Mouse (Mus musculus): ENCODE measurements at regions not wholly inside any gene's neighbourhood (a gene's known extent, or its start where the extent isn't known, plus 50 kb on each side); places are given as distances from the start of the nearest gene placed in this dataset.

- no peak for DNase-seq (ENCODE audit: extremely low read depth)
- no peak for TF ChIP-seq MAX (IDR thresholded peaks at IDR 0.05; ENCODE audit: low read length)
- TF ChIP-seq CHD1 (IDR thresholded peaks at IDR 0.05; ENCODE audit: low read depth, low read length): no peak
- no peak for TF ChIP-seq TCF12 (IDR thresholded peaks at IDR 0.05; ENCODE audit: low read depth, low read length)
- TF ChIP-seq ZNF384 (IDR thresholded peaks at IDR 0.05; ENCODE audit: low read depth, low read length): no peak
- no peak for TF ChIP-seq TBP (conservative IDR thresholded peaks at IDR 0.05; ENCODE audit: low read depth, low read length)
- TF ChIP-seq UBTF (IDR thresholded peaks at IDR 0.05; ENCODE audit: low read depth, low read length): no peak
- no peak for TF ChIP-seq NRF1 (IDR thresholded peaks at IDR 0.05; ENCODE audit: low read depth, low read length)
- no peak for TF ChIP-seq E2F4 (IDR thresholded peaks at IDR 0.05; ENCODE audit: insufficient replicate concordance, low read depth, low read length)
- TF ChIP-seq ZC3H11A (IDR thresholded peaks at IDR 0.05; ENCODE audit: low read depth, low read length): no peak
- no peak for TF ChIP-seq CTCF (conservative IDR thresholded peaks at IDR 0.05 in 1 of 2, IDR thresholded peaks at IDR 0.05 in 1 of 2; ENCODE audit: low read depth in 2 of 2, low read length in 2 of 2)
- no peak overlapping the region for H3K27ac ChIP-seq (ENCODE audit: insufficient read depth, low read depth)
- peaks cover 0 to 6% of the 10 kb centered on the region in 2 experiments; a peak in 1 of 4 replicates for H3K4me1 ChIP-seq (ENCODE audit: control insufficient read depth in 1 of 2, insufficient read depth in 2 of 2)
- no peak overlapping the region for H3K4me2 ChIP-seq (ENCODE audit: insufficient read depth, low read depth, poor library complexity, severe bottlenecking)
- no peaks in the 10 kb centered on the region for H3K9me3 ChIP-seq (replicated peaks; ENCODE audit: low read length)
- dilution Hi-C loops (cut with MboI; ENCODE audit: extremely low pct_ligation_motif_present, extremely low pct_unique_long_range_greater_than_20kb, low sequenced_read_pairs): no loop called here
- H3K79me2 ChIP-seq (replicated peaks; ENCODE audit: control insufficient read depth, extremely low read depth, insufficient read depth, poor library complexity, severe bottlenecking): no peaks in the 10 kb centered on the region
- no peak overlapping the region for H3K9ac ChIP-seq (ENCODE audit: insufficient read depth, low read depth)
- in situ Hi-C loops (cut with MboI; ENCODE audit: low pct_ligation_motif_present, low pct_unique_long_range_greater_than_20kb, low sequenced_read_pairs): no loop called here
- H3K4me3 ChIP-seq (replicated peaks in 1 of 3; ENCODE audit: low read depth in 2 of 3, low read length in 2 of 3, poor library complexity in 1 of 3): no peak overlapping the region
- H3K27me3 ChIP-seq (replicated peaks): no peaks in the 10 kb centered on the region
- H3K36me3 ChIP-seq (replicated peaks in 1 of 2; ENCODE audit: control insufficient read depth in 1 of 2, insufficient read depth in 1 of 2, low read length in 1 of 2): no peaks in the 10 kb centered on the region
These were observed 322.4 kb upstream of the Tmem229a start for GRCm38 (mm10) chr6:25278509-25278908.

DNA sequence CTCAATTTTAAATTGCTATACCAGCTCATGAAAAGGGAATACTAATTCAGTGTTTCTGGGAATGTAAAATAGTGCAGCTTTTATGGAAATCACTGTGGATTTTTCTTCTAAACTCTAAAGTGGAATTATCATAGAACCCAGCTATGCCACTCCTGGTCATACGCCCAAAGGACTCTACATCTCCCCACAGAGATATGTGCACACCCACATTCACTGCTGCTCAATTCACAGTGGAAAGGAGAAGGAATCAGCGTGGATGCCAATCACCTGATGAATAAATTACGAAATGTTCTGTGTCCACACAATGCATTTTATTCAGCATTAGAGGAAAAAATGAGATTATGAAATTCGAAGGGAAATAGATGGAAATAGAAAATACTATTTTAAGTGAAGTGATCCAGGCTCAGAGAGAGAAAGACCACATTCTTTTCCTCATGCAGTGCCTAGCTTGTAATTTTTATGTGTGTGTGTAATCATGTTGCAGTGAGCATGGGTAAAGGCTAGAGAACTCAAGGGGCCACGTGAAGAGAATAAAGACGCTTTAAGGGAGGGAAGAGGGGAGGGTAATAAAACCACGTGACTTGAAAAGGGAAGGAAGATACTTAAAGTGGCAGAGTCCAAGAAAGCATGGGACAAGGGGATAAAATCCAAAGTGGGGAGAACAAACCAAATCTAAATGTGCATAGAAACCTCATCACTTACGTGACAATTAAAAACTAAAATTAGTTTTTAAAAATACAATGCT lies 321.8 kb upstream of the Tmem229a start:
- dilution Hi-C loops (cut with MboI; ENCODE audit: extremely low pct_ligation_motif_present, extremely low pct_unique_long_range_greater_than_20kb, low sequenced_read_pairs) (no loop called here), in situ Hi-C loops (cut with MboI; ENCODE audit: low pct_ligation_motif_present, low pct_unique_long_range_greater_than_20kb, low sequenced_read_pairs) (no loop called here)
- H3K4me2 ChIP-seq (ENCODE audit: insufficient read depth, low read depth, poor library complexity, severe bottlenecking): no peak overlapping the region
- H3K4me1 ChIP-seq (ENCODE audit: control insufficient read depth in 1 of 2, insufficient read depth in 2 of 2): peaks cover 0 to 4% of the 10 kb centered on the region in 2 experiments; a peak in 1 of 4 replicates
- DNase-seq (ENCODE audit: extremely low read depth): no peak
- H3K79me2 ChIP-seq (replicated peaks; ENCODE audit: control insufficient read depth, extremely low read depth, insufficient read depth, poor library complexity, severe bottlenecking): no peaks in the 10 kb centered on the region
- no peak overlapping the region for H3K27ac ChIP-seq (ENCODE audit: insufficient read depth, low read depth)
- no peaks in the 10 kb centered on the region for H3K36me3 ChIP-seq (replicated peaks in 1 of 2; ENCODE audit: control insufficient read depth in 1 of 2, insufficient read depth in 1 of 2, low read length in 1 of 2)
- H3K9ac ChIP-seq (ENCODE audit: insufficient read depth, low read depth): no peak overlapping the region
- no peaks in the 10 kb centered on the region for H3K9me3 ChIP-seq (replicated peaks; ENCODE audit: low read length)
- no peak for TF ChIP-seq POLR2A (IDR thresholded peaks at IDR 0.05; ENCODE audit: low read depth, low read length)
- no peak for TF ChIP-seq ZKSCAN1 (IDR thresholded peaks at IDR 0.05; ENCODE audit: borderline replicate concordance, low read depth, low read length)
- TF ChIP-seq EP300 (IDR thresholded peaks at IDR 0.05; ENCODE audit: low read length): no peak
- TF ChIP-seq RAD21 (IDR thresholded peaks at IDR 0.05; ENCODE audit: low read depth, low read length): no peak
- no peak for TF ChIP-seq PAX5 (IDR thresholded peaks at IDR 0.05; ENCODE audit: low read length)
- TF ChIP-seq HCFC1 (IDR thresholded peaks at IDR 0.05; ENCODE audit: low read depth, low read length): no peak
- TF ChIP-seq TBP (conservative IDR thresholded peaks at IDR 0.05; ENCODE audit: low read depth, low read length): no peak
- no peak for TF ChIP-seq USF2 (conservative IDR thresholded peaks at IDR 0.05; ENCODE audit: low read depth, low read length)
- TF ChIP-seq ZMIZ1 (IDR thresholded peaks at IDR 0.05; ENCODE audit: low read depth, low read length): no peak
- no peak for TF ChIP-seq TCF12 (IDR thresholded peaks at IDR 0.05; ENCODE audit: low read depth, low read length)
- TF ChIP-seq UBTF (IDR thresholded peaks at IDR 0.05; ENCODE audit: low read depth, low read length): no peak
- no peak for TF ChIP-seq IRF4 (IDR thresholded peaks at IDR 0.05; ENCODE audit: low read depth, low read length)
- TF ChIP-seq MEF2A (IDR thresholded peaks at IDR 0.05; ENCODE audit: borderline replicate concordance, low read depth, low read length): no peak
- no peak for TF ChIP-seq E2F4 (IDR thresholded peaks at IDR 0.05; ENCODE audit: insufficient replicate concordance, low read depth, low read length)
- no peaks in the 10 kb centered on the region for H3K27me3 ChIP-seq (replicated peaks)
- H3K4me3 ChIP-seq (replicated peaks in 1 of 3; ENCODE audit: low read depth in 2 of 3, low read length in 2 of 3, poor library complexity in 1 of 3): no peak overlapping the region
